9 mouse cellular contexts compared by ENCODE assay signal in the genomic region with DNA sequence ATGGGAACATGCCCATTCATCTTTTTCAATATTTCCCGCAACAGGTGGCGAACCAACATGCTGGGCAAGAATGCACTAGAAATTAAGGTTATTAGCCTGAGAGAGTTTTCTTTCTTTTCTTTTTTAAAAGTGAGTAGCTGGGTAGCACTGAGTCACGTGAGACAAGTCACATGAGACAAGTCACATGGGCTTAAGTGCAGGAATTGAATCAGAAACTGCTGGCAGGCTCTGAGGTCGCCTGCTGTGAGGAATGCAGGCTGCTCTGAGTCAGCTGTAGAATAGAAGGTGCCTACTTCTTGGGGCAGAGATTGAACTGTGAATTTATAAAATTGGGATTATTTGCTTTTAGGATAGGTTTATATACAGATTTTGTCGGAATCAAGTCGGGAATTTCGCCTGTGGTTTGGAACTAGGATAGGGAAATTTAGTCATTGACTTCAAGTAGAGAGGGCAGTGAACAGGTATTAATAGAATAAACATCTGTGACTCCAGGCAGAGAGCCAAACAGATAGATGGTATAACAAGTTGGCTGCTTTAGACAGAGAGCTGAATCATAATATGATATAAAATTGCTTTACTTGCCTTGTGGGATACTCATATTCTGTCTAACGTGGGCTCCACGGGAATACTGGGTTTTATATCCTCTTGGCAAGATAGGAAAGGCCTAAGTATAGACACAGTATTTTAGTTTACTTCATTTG. TPM values are rescaled to one million over a fixed set of nuclear protein-coding genes. Genes with fewer than 3 reads are reported as not detected.
DNase-seq lines count a peak whose midpoint lies in the region; ATAC-seq and TF ChIP-seq lines count a peak whose summit lies in the region.
"Had no signal": no experiment of that assay in that cellular context is flagged by ENCODE, and none has a peak within 500 bp of the region (broad histone marks: within the 10 kb centered on the region; RNA-seq: fewer than 3 reads in every experiment).

No protein-coding gene starts in this region.

- H3K9me3 ChIP-seq in intestine, postnatal 0 days (ENCODE audit: control insufficient read depth), result no peaks in the 10 kb centered on the region
- no peaks in the 10 kb centered on the region for H3K9me3 ChIP-seq in intestine, embryonic 15.5 days
- no peaks in the 10 kb centered on the region for H3K9me3 ChIP-seq in ES-Bruce4 (replicated peaks; ENCODE audit: control insufficient read depth, insufficient read depth, low read length, poor library complexity, severe bottlenecking)

- H3K4me1 ChIP-seq in intestine, postnatal 0 days (replicated peaks; ENCODE audit: control insufficient read depth, insufficient read depth, low read length), result peaks cover 3% of the 10 kb centered on the region; the same call in 1 of the 2 replicates
- H3K4me1 ChIP-seq in intestine, embryonic 15.5 days (replicated peaks), result peaks cover 16% of the 10 kb centered on the region
- peaks cover 5% of the 10 kb centered on the region for H3K4me1 ChIP-seq in ES-Bruce4 (ENCODE audit: control insufficient read depth, insufficient read depth, low read length)

- no peaks in the 10 kb centered on the region for H3K36me3 ChIP-seq in intestine, postnatal 0 days (ENCODE audit: control insufficient read depth, insufficient read depth)
- no peaks in the 10 kb centered on the region for H3K36me3 ChIP-seq in intestine, embryonic 15.5 days
- no peaks in the 10 kb centered on the region for H3K36me3 ChIP-seq in ES-Bruce4 (ENCODE audit: control insufficient read depth, insufficient read depth, low read length, poor library complexity, severe bottlenecking)

- TF ChIP-seq EP300 in ES-Bruce4 (IDR thresholded peaks at IDR 0.05; ENCODE audit: insufficient read depth, low read depth, low read length), result peak; percentile 46; the same call in 1 of the 2 replicates

- H3K27me3 ChIP-seq in intestine, postnatal 0 days (replicated peaks; ENCODE audit: control insufficient read depth, insufficient read depth, low read length), result no peaks in the 10 kb centered on the region
- no peaks in the 10 kb centered on the region for H3K27me3 ChIP-seq in intestine, embryonic 15.5 days (replicated peaks)
- no peaks in the 10 kb centered on the region for H3K27me3 ChIP-seq in ES-Bruce4 (ENCODE audit: control insufficient read depth, insufficient read depth, low read length, poor library complexity, severe bottlenecking)

- ATAC-seq in intestine, postnatal 0 days, result no peak
- ATAC-seq in intestine, embryonic 15.5 days, result no peak
- ATAC-seq in granulocyte monocyte progenitor cell, adult 5-6 weeks (replicated peaks; ENCODE audit: poor library complexity, severe bottlenecking), result no peak
- no peak for ATAC-seq in CD4-positive, CD25-positive, alpha-beta regulatory T cell, adult 4 months
- ATAC-seq: forebrain, embryonic 16.5 days had no signal

- H3K9ac ChIP-seq in intestine, postnatal 0 days (ENCODE audit: low read depth, low read length), result no peak overlapping the region
- no peak overlapping the region for H3K9ac ChIP-seq in intestine, embryonic 15.5 days
- peak overlapping the region; percentile 74 for H3K9ac ChIP-seq in ES-Bruce4 (ENCODE audit: low read depth, poor library complexity, severe bottlenecking)

- TF ChIP-seq POLR2A in ES-Bruce4 (IDR thresholded peaks at IDR 0.05; ENCODE audit: insufficient read depth, low read length), result no peak

- 0 out of 2 replicates have a peak overlapping the region, but pooled peaks have one; percentile 28 for H3K27ac ChIP-seq in intestine, postnatal 0 days (ENCODE audit: low read depth, low read length)
- H3K27ac ChIP-seq in intestine, embryonic 15.5 days, result no peak overlapping the region
- H3K27ac ChIP-seq in ES-Bruce4 (ENCODE audit: insufficient read depth, low read length), result peak overlapping the region; percentile 81

- H3K4me3 ChIP-seq in intestine, postnatal 0 days (ENCODE audit: low read depth, low read length), result no peak overlapping the region
- H3K4me3 ChIP-seq in intestine, embryonic 15.5 days (replicated peaks), result no peak overlapping the region
- H3K4me3 ChIP-seq in ES-Bruce4 (ENCODE audit: low read depth, low read length), result peak overlapping the region; percentile 53

- peak; percentile 73 for DNase-seq in cerebellum, adult 11-12 months
- DNase-seq in heart, postnatal 10 days, result peak; percentile 74 to 77
- no peak for DNase-seq in c-Kit-positive CD71-positive TER-119-positive erythroid progenitor cells, embryonic 14.5 days (ENCODE audit: low spot score)

- H3K4me2 ChIP-seq in intestine, postnatal 0 days (replicated peaks; ENCODE audit: low read depth), result no peak overlapping the region
- no peak overlapping the region for H3K4me2 ChIP-seq in intestine, embryonic 15.5 days (replicated peaks)

- intact Hi-C loops in heart, postnatal 10 days (cut with DNase I), result no loop called here

- TF ChIP-seq CTCF in intestine, postnatal 0 days (IDR thresholded peaks at IDR 0.05; ENCODE audit: low read depth), result no peak
- no peak for TF ChIP-seq CTCF in ES-Bruce4 (IDR thresholded peaks at IDR 0.05; ENCODE audit: low read depth, low read length)

- 78% methylated on average over 9 of the region's 9 CpGs for WGBS in intestine, postnatal 0 days
- 86% methylated on average over 9 of the region's 9 CpGs for WGBS in intestine, embryonic 15.5 days

RNA-seq across cellular contexts. Expression of a gene that starts 23.6 kb away (rescaled TPM):
- polyA plus RNA-seq in intestine, postnatal 0 days (2015; fragmentation: Nextera tagmentation; extraction: Ambion mirVana), result 16.2 and 17.3 TPM in 2 replicates
- 19.9 and 25.1 TPM in 2 replicates for polyA plus RNA-seq in intestine, embryonic 15.5 days (2015; fragmentation: Nextera tagmentation; extraction: Ambion mirVana)
- polyA plus RNA-seq in ES-Bruce4 (2011; ENCODE audit: insufficient read depth, insufficient read length, low read depth, missing spikeins), result 74.3 and 83.4 TPM in 2 replicates
- total RNA-seq in heart, postnatal 10 days (2021), result 10 to 100 TPM; 82.3 to 85.3 TPM
- 8.7 and 22.5 TPM in 2 replicates for total RNA-seq in granulocyte monocyte progenitor cell, adult 5-6 weeks (2014; fragmentation: Nextera tagmentation)
- total RNA-seq in granulocyte monocyte progenitor cell, adult 5-6 weeks (2017), result 7.0 and 9.7 TPM in 2 replicates
- polyA plus RNA-seq in CD4-positive, CD25-positive, alpha-beta regulatory T cell, adult 4 months (2017; shearing (Covaris generic)), result 10 to 100 TPM; 19.5 to 25.8 TPM

RNA-seq across cellular contexts. Expression of a gene that starts 33.4 kb away (rescaled TPM):
- polyA plus RNA-seq in intestine, postnatal 0 days (2015; fragmentation: Nextera tagmentation; extraction: Ambion mirVana), result 105 and 106 TPM in 2 replicates
- 247 and 259 TPM in 2 replicates for polyA plus RNA-seq in intestine, embryonic 15.5 days (2015; fragmentation: Nextera tagmentation; extraction: Ambion mirVana)
- 355 and 368 TPM in 2 replicates for polyA plus RNA-seq in ES-Bruce4 (2011; ENCODE audit: insufficient read depth, insufficient read length, low read depth, missing spikeins)
- 10 to 100 TPM; 78.2 to 87.8 TPM for total RNA-seq in heart, postnatal 10 days (2021)
- 627 and 644 TPM in 2 replicates for total RNA-seq in granulocyte monocyte progenitor cell, adult 5-6 weeks (2014; fragmentation: Nextera tagmentation)
- 619 and 668 TPM in 2 replicates for total RNA-seq in granulocyte monocyte progenitor cell, adult 5-6 weeks (2017)
- polyA plus RNA-seq in CD4-positive, CD25-positive, alpha-beta regulatory T cell, adult 4 months (2017; shearing (Covaris generic)), result 100 to 1,000 TPM; 137 to 146 TPM

RNA-seq across cellular contexts. Expression of a gene that starts 38.9 kb away (rescaled TPM):
- polyA plus RNA-seq in intestine, postnatal 0 days (2015; fragmentation: Nextera tagmentation; extraction: Ambion mirVana), result 31.2 and 34.3 TPM in 2 replicates
- polyA plus RNA-seq in intestine, embryonic 15.5 days (2015; fragmentation: Nextera tagmentation; extraction: Ambion mirVana), result 42.5 and 43.3 TPM in 2 replicates
- 46.0 and 47.7 TPM in 2 replicates for polyA plus RNA-seq in ES-Bruce4 (2011; ENCODE audit: insufficient read depth, insufficient read length, low read depth, missing spikeins)
- 10 to 100 TPM; 22.1 to 25.7 TPM for total RNA-seq in heart, postnatal 10 days (2021)
- total RNA-seq in granulocyte monocyte progenitor cell, adult 5-6 weeks (2014; fragmentation: Nextera tagmentation), result 50.1 and 51.5 TPM in 2 replicates
- 18.7 and 19.4 TPM in 2 replicates for total RNA-seq in granulocyte monocyte progenitor cell, adult 5-6 weeks (2017)
- polyA plus RNA-seq in CD4-positive, CD25-positive, alpha-beta regulatory T cell, adult 4 months (2017; shearing (Covaris generic)), result 10 to 100 TPM; 30.1 to 39.8 TPM
